Mouse (Mus musculus): Measurements from ENCODE around the gene Ccm2. TPM values are rescaled to one million over a fixed set of nuclear protein-coding genes. Genes with fewer than 3 reads are reported as not detected.

Ccm2 gene
- 30.0 and 31.7 TPM in 2 replicates for polyA plus RNA-seq (2012; rRNA removed)

DNA sequence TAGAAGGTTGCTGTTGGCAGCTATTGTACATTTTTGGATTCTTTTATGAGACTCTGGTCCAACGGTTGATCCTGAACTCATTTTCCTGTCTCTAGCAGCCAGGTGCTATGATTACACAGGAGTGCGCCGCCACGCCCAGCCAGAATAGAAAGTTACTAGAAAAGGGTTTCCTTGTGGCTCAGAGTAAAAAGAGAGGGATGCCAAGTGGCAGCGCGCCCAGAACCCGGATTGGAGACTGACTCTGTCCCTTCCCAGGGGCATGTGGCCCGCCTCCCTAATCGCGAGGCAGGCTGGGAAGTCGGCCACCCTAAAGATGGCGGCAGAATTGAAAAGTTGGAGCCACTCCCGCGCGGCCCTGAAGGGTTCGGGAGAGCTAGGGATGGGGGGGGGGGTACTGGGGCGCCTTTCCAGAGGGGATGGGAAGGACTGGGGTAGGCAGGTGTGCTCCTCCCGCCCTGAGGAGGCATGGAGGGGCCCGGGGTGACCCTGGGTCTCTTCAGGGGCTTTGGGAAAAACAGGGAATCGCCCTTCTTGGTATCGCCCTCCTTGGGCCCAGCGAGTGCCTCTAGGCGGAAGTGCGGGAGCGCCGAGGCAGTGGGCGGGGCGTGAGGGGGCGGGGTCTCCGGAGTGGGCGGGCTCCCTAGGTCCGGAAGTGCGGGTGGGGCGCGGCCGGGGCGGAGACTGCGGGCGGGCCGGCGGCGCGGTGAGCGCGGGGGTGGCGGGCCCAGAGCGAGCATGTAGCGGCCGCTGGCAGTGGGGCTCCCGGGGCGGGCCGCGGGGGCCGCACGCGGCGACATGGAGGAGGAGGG lies at the start of gene Ccm2:
Ccm2 (plus strand) TSS at position 683 of the 809 bp plus-strand sequence.

DNA sequence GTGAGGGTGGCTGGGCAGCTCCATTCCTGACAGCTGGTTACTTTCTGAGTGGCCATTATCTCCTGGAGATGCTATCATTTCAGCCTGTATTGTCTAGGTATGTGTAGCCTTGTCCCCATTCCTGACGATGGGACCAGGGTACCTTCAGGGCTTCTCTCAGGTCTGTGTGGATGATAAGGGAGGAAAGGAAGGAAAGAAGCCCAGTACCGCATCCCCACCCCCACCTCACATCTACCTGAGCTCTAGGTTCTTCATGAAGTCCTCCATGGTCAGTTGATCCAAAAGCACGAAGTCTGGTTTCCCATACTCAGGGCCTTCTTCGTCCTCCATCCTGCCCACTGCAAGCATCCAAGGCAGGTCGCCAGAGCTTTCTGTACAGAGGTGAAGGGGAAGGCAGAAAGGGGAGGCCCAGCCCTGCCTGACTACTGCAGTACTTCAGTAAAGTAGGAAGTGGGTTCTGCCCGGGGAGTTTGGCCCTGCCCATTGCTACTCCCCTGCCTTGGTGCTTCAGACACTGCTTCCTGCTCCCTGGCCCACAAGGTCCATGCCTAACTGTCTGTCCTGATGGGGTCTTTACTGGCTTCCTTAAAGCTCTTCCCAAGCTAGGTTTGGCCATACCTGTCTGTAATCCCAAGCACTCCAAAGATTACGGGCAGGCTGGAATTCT lies 26.0 kb upstream of the Ccm2 start, which contains the start of gene Myo1g:
Myo1g (minus strand) TSS at position 459 of the 667 bp plus-strand sequence.

DNA sequence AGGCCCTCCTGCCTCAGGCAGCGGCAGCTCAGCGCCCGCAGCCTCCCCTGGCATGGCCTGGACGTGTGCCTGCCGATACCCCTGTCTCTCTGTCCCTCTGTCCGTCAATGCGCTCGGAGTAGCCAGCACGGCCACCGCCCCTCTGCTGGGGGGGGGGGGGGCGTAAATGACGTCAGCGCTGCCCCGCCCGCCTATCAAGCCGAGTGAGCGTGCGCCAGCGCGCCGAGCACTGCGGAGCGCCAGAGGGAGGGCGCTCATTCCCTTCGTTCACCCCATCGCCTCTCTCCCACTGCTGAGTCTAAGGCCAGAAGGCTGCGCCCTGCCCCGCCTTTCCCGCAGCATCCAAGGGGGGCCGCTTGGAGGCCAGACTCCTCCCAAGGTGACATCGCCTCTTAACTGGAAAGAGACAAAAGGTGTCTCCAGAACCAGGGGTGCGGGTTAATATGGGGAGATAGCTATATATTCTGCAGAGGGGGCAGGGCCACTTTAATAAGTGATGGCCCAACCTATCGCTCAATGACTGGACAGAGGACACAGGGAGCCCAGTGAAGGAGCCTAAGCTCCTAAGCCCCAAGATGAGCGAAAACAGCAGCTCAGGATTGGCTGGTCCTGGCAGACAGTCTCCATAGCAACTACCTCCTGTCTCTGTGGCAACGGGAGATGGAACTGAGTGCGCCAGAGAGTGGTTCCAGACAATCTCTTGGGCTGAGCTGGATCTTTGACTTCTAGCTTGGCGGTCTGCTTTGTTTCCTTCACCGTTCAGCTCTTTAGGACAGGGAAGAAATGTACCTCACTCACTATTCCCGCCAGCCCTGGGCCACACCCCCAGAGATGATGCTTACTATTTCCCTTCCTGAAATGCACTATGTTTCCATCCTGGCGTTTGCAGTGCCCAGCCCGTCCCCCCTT lies 59.1 kb downstream of the Ccm2 start, which contains the start of gene Nacad:
Nacad (minus strand) TSS at position 563 of the 909 bp plus-strand sequence.

DNA sequence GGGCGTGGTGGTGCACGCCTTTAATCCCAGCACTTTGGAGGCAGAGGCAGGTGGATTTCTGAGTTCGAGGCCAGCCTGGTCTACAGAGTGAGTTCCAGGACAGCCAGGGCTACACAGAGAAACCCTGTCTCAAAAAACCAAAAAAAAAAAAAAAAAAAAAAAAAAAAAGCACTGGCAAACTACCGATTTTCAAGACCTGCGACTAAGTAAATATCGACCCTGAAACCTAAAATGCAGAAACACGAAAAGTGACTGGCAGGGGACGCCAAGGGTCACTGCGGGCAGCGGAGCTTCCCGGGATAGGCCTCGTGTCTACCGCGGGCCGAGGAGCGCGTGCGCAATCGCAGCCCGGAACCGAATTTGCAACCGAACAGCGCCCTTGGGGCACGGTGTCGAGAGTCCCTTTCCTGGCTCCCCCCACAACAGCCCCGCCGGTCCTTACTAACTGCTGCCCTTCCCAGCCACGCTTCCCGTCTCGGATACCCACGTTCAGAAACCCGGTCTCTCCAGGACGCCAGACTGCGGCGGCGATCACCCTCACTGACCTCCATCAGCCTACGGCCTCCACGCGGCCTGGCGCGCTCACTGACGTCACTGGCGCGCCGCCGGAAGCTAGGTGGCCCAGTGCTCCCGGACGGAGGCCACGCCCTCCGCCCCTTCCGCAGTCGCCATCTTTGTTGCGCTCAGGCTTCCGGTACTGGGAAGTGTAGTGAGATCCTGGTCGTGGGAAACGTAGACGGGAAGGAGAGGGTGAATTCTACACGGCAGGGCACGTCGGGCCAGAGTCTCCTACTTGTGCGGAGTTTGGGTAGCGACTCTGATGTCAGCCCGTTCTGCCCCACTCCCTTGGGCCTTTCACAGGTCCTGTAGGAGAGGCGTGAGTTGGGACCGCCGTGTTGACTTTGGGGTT lies 79.0 kb downstream of the Ccm2 start, which contains the start of gene Tbrg4:
Tbrg4 (minus strand) TSS at position 590 of the 910 bp plus-strand sequence.

DNA sequence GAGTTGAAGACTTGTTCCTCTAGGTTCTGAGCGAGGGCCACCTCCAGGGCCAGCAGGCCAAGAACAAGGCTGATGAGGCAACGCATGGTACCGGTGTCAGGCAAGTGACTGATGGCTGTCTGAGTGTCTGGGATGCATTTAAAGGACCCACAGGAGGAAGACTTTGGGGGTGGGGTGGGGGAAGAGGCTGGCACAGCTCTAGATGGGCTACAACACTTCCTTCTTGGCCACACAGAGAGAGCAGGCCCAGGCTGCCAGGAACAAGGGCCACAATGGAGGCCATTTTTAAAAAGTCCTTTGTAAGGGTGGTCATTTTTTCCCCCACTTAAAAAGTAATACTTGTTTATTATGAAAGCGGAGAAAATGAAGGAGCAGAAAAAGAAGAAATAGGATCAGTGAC lies 91.8 kb downstream of the Ccm2 start, which contains the start of gene Wap:
Wap (minus strand) TSS at position 101 of the 400 bp plus-strand sequence.

Other genes starting within 250 kb of the Ccm2 start
- gene Zmiz2, start 157.8 kb upstream of the Ccm2 start, polyA plus RNA-seq (2012; rRNA removed) = 3.6 and 4.6 TPM in 2 replicates
- gene Ppia, start 131.4 kb upstream of the Ccm2 start, polyA plus RNA-seq (2012; rRNA removed) = 1,736 and 1,766 TPM in 2 replicates
- 57.5 and 58.3 TPM in 2 replicates for gene H2afv, start 102.4 kb upstream of the Ccm2 start, polyA plus RNA-seq (2012; rRNA removed)
- 4.2 and 4.3 TPM in 2 replicates for gene Purb, start 71.0 kb upstream of the Ccm2 start, polyA plus RNA-seq (2012; rRNA removed)
- gene Myo1g, start 25.9 kb upstream of the Ccm2 start, polyA plus RNA-seq (2012; rRNA removed) = 11.2 and 15.7 TPM in 2 replicates
- gene Nacad, start 59.2 kb downstream of the Ccm2 start, polyA plus RNA-seq (2012; rRNA removed) = 0.67 and 0.74 TPM in 2 replicates
- 37.3 and 45.5 TPM in 2 replicates for gene Tbrg4, start 79.2 kb downstream of the Ccm2 start, polyA plus RNA-seq (2012; rRNA removed)
- not detected in 2 replicates for gene Wap, start 91.8 kb downstream of the Ccm2 start, polyA plus RNA-seq (2012; rRNA removed)
- gene Ramp3, start 111.6 kb downstream of the Ccm2 start, polyA plus RNA-seq (2012; rRNA removed) = 0.08 and 0.23 TPM in 2 replicates